Mouse (Mus musculus) thymus, adult 2 months (tissue): ENCODE data around the gene Map4k4. TPM values are rescaled to one million over a fixed set of nuclear protein-coding genes. Genes with fewer than 3 reads are reported as not detected.

ENCODE experiments used
- DNase-seq: peaks from one replicate; pipeline ENCODE4 v3.0.0; 2021
- H3K27ac ChIP-seq: fragments of 200-500 bp; 2 replicates; pipeline ENCODE4 v1.5.1; 2012; ENCODE audit warnings: low read length, control low read depth; ENCODE audit not compliant: control insufficient read depth, insufficient read depth
- H3K27me3 ChIP-seq: fragments of 200-500 bp; 2 replicates; pipeline ENCODE4 v1.6.1; 2012; ENCODE audit warnings: mild to moderate bottlenecking, low read length, moderate library complexity, mixed read lengths; ENCODE audit not compliant: control insufficient read depth, insufficient read depth
- H3K36me3 ChIP-seq: fragments of 200-500 bp; 2 replicates; pipeline ENCODE4 v1.6.1; 2012; ENCODE audit warnings: mild to moderate bottlenecking, low read length, moderate library complexity; ENCODE audit not compliant: control insufficient read depth, insufficient read depth
- H3K4me1 ChIP-seq: fragments of 200-500 bp; replicated peaks from 2 replicates; pipeline ENCODE4 v1.6.1; 2012; ENCODE audit warnings: low read length; ENCODE audit not compliant: control insufficient read depth, insufficient read depth
- H3K4me3 ChIP-seq: fragments of 200-500 bp; 2 replicates; pipeline ENCODE4 v1.5.1; 2012; ENCODE audit warnings: mild to moderate bottlenecking, low read length, control low read depth, moderate library complexity; ENCODE audit not compliant: control insufficient read depth, insufficient read depth
- CTCF ChIP-seq: fragments of 200-500 bp; IDR thresholded peaks from 2 replicates; pipeline ENCODE4 v1.5.1; 2012; ENCODE audit warnings: mild to moderate bottlenecking, control low read depth, low read length, moderate library complexity, borderline replicate concordance; ENCODE audit not compliant: control insufficient read depth, poor library complexity, insufficient read depth; ENCODE audit errors: extremely low read depth
- POLR2A ChIP-seq: fragments of 200-500 bp; IDR thresholded peaks from 2 replicates; pipeline ENCODE4 v1.6.1; 2012; ENCODE audit warnings: mild to moderate bottlenecking, low read length, control low read depth, moderate library complexity; ENCODE audit not compliant: control insufficient read depth, poor library complexity, insufficient read depth; ENCODE audit errors: extremely low read depth
- WGBS: fragments of 180-500 bp; shearing (Covaris S2); methylation state at CpG from one replicate; pipeline ENCODE4 v1.1.7; 2018; 5-methylcytosine and 5-hydroxymethylcytosine counted together
- polyA plus RNA-seq: library from polyadenylated mRNA; depleted of rRNA; stranded (reverse); fragments of >200 nt; gene quantifications from 2 replicates; pipeline ENCODE4 v1.2.3, GENCODE M21; 2012

The Map4k4 gene
- polyA plus RNA-seq, 1 experiment: 167 TPM

- H3K4me3 ChIP-seq: no peak overlapping the region
- no peak for DNase-seq
- no peaks in the 10 kb centered on the region for H3K4me1 ChIP-seq
- no peak overlapping the region for H3K27ac ChIP-seq
- peaks cover 87% of the 10 kb centered on the region for H3K36me3 ChIP-seq
- TF ChIP-seq POLR2A: no peak
- TF ChIP-seq CTCF: no peak
- 93% methylated on average over 7 of the region's 7 CpGs for WGBS
- no peaks in the 10 kb centered on the region for H3K27me3 ChIP-seq
These were observed 114.5 kb downstream of the Map4k4 start for GRCm38 (mm10) chr1:40015066-40015678.

DNA sequence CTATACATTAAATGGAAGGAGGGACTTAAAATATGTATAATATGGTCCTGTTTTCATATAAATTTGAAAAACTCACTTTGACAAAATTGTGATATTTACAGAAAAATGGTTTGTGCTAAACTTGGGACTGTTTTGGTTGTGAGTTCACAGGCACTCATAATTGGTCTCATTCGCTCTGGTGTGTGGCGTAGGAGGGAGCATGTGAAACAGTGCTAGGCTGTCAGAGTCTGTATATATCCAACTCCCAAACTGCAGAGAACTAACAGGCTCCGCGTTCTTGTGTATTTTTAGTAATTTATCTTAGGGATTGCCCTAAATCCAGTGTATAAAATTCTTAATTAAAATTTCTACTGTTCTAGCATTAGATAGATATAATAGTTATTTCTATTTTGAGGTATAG is 120.9 kb downstream of the Map4k4 start:
- peaks cover 77% of the 10 kb centered on the region for H3K36me3 ChIP-seq
- no peak for DNase-seq
- no peaks in the 10 kb centered on the region for H3K4me1 ChIP-seq
- TF ChIP-seq CTCF: no peak
- TF ChIP-seq POLR2A: no peak
- H3K27ac ChIP-seq: no peak overlapping the region
- no peak overlapping the region for H3K4me3 ChIP-seq
- no peaks in the 10 kb centered on the region for H3K27me3 ChIP-seq
- 95% methylated on average over 4 of the region's 4 CpGs for WGBS

DNA sequence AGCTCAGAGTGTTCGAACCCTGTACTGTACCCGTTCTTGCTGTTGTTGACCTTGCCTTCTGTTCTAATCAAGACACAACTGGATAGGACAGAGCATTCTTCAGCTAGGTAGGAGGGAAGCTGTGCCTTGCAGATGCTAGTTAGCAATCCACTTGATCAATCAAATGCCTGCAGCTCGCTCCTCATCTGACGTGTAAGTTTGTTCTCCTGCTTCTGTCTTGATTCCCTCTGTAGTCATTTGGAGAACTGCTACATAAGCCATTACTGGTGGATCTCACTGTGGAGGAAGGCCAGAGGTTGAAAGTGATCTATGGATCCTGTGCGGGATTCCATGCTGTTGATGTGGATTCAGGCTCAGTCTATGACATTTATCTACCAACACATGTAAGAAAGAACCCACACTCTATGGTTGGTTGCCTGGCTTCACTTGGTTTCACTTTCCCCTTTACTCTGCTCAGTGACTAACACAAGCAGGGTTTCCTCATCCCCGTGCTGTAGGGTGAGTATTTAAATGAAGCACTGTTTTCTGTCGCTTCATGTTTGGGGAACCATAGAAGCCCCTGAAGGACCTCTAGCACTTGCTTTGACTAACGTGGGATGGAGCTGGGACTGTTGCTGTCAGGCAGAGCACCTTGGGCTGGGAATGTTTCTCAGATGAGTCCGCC is 121.9 kb downstream of the Map4k4 start:
- no peak for DNase-seq
- no peak for TF ChIP-seq POLR2A
- no peak for TF ChIP-seq CTCF
- Histone ChIP-seq H3K4me3 (no peak overlapping the region), H3K4me1 (no peaks in the 10 kb centered on the region), H3K36me3 (peaks cover 68% of the 10 kb centered on the region), H3K27ac (no peak overlapping the region), H3K27me3 (no peaks in the 10 kb centered on the region)
- WGBS: 89% methylated on average over 9 of the region's 9 CpGs

- TF ChIP-seq CTCF (no peak), POLR2A (no peak)
- no peaks in the 10 kb centered on the region for H3K4me1 ChIP-seq
- H3K27me3 ChIP-seq: no peaks in the 10 kb centered on the region
- no peak overlapping the region for H3K27ac ChIP-seq
- H3K36me3 ChIP-seq: peaks cover 68% of the 10 kb centered on the region
- 98% methylated on average over 15 of the region's 15 CpGs for WGBS
- no peak overlapping the region for H3K4me3 ChIP-seq
- no peak for DNase-seq
These were observed 122.5 kb downstream of the Map4k4 start for GRCm38 (mm10) chr1:40023206-40023605.

DNA sequence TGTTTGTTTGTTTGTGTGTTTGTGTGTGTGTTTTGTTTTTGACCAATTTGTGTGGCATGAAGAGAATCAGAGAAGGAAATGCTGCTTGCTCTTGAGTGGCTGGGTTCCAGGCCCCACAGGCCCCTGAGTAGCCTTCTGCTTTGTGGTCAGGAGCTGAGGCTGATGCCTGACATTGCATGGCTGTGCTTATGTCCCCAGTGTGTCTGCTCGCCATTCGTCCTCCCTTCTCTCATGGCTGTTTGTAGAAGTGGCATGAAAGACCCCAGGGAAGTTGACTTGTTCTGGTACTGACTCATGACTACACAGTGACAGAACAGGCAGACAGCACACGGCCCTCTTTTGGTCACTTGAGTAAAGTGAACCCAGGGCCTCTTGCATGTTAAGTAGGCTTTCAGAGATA is 123.0 kb downstream of the Map4k4 start:
- WGBS: 91% methylated on average over 3 of the region's 3 CpGs
- DNase-seq: no peak
- no peak overlapping the region for H3K4me3 ChIP-seq
- no peaks in the 10 kb centered on the region for H3K27me3 ChIP-seq
- no peaks in the 10 kb centered on the region for H3K4me1 ChIP-seq
- no peak overlapping the region for H3K27ac ChIP-seq
- peaks cover 65% of the 10 kb centered on the region for H3K36me3 ChIP-seq
- no peak for TF ChIP-seq CTCF
- no peak for TF ChIP-seq POLR2A

DNA sequence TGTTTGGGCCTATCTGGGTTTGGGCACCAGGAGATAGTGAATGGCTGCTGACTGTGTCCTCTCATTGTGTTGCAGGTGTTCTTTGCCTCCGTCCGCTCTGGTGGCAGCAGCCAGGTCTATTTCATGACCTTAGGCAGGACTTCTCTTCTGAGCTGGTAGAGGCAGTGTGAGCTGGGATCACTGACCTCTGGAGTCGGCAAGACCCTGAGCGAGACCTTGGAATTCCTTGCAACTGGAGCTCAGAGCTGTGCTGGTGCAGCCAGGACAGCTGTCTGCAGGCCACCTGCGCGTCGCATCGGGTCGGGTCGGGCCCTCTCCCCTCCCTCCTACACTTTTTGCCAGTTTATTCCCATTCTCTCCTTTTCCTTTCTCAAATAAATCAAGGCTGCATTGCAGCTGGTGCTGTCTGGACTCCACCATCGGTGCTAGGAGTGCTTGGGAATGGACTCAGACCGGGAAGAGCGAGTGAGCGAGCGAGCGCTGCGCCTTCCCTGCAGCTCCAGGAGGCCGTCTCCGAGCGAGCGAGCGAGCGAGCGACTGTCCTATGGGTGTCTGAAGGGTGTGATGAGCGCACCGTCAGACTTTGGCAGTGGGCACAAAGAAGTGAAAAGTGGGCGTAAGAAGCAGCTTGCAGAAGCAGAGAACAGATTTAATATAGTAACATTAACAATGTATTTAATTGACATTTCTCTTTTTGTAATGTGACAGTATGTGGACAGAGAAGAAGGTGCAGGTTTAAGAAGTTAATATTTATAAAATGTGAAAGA is 124.0 kb downstream of the Map4k4 start:
- H3K36me3 ChIP-seq: peaks cover 58% of the 10 kb centered on the region
- 98% methylated on average over 27 of the region's 27 CpGs for WGBS

More for the DNA sequence above, 124.0 kb downstream of the Map4k4 start:
- H3K4me3 ChIP-seq: no peak overlapping the region
- TF ChIP-seq CTCF (no peak), POLR2A (no peak)
- H3K27ac ChIP-seq: no peak overlapping the region
- no peaks in the 10 kb centered on the region for H3K27me3 ChIP-seq
- DNase-seq: no peak
- no peaks in the 10 kb centered on the region for H3K4me1 ChIP-seq
